Comparison of ENCODE assay signal across 12 mouse cellular contexts in the genomic region with DNA sequence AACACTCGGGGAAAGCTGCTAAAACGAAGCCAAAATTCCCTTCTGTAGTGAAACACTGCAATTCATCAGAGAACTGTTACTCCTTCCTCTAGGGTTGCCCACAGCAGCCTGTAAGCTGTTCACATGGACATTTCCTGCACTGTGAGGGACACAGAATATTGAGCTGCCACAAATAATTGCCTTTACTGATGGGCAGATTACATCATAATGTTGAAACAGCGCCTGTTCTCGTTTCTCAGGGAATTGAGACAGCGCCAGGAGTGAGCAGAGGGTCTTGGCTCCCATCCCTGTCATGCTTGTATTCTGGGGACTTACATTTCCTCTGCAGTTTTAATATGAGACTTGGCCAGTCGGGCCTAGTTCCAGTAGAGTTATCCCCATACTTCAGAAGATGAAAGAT.
DNase-seq lines count a peak whose midpoint lies in the region; ATAC-seq and TF ChIP-seq lines count a peak whose summit lies in the region.
"Had no signal": no experiment of that assay in that cellular context is flagged by ENCODE, and none has a peak within 500 bp of the region (broad histone marks: within the 10 kb centered on the region; RNA-seq: fewer than 3 reads in every experiment).

No protein-coding gene starts in this region.

- TF ChIP-seq CTCF in midbrain, postnatal 0 days (IDR thresholded peaks at IDR 0.05), result no peak

- no peak overlapping the region for H3K9ac ChIP-seq in hindbrain, embryonic 15.5 days
- H3K9ac ChIP-seq in hindbrain, embryonic 12.5 days, result no peak overlapping the region
- H3K9ac ChIP-seq in forebrain, embryonic 16.5 days (replicated peaks; ENCODE audit: low read depth, low read length), result no peak overlapping the region
- no peak overlapping the region for H3K9ac ChIP-seq in midbrain, postnatal 0 days (replicated peaks; ENCODE audit: low read length, poor library complexity, severe bottlenecking)
- H3K9ac ChIP-seq: embryonic facial prominence, embryonic 12.5 days; limb, embryonic 12.5 days; midbrain, embryonic 12.5 days had no signal

- peak; percentile 61; the same call in 1 of the 2 replicates for ATAC-seq in hindbrain, embryonic 15.5 days (ENCODE audit: low FRiP score, low read depth)
- no peak for ATAC-seq in hindbrain, embryonic 12.5 days (ENCODE audit: low FRiP score)
- peak; percentile 81 for ATAC-seq in forebrain, embryonic 16.5 days
- ATAC-seq in midbrain, postnatal 0 days (ENCODE audit: low FRiP score), result no peak
- ATAC-seq: intestine, postnatal 0 days had no signal

- DNase-seq in retina, postnatal 1 day, result peak; percentile 8
- DNase-seq in retina, embryonic 14.5 days (ENCODE audit: low spot score), result no peak
- DNase-seq in midbrain, postnatal 0 days (ENCODE audit: low spot score), result peak; percentile 76
- no peak for DNase-seq in heart, postnatal 10 days
- no peak for DNase-seq in heart, embryonic 10.5 days (ENCODE audit: low spot score)

- H3K4me1 ChIP-seq in hindbrain, embryonic 15.5 days (replicated peaks), result peaks cover 12% of the 10 kb centered on the region
- H3K4me1 ChIP-seq in hindbrain, embryonic 12.5 days, result no peaks in the 10 kb centered on the region
- peaks cover 20% of the 10 kb centered on the region for H3K4me1 ChIP-seq in forebrain, embryonic 16.5 days (replicated peaks; ENCODE audit: control insufficient read depth, insufficient read depth, low read length)
- no peaks in the 10 kb centered on the region for H3K4me1 ChIP-seq in midbrain, postnatal 0 days (ENCODE audit: insufficient read depth, low read length)
- H3K4me1 ChIP-seq in heart, embryonic 10.5 days, result no peaks in the 10 kb centered on the region
- H3K4me1 ChIP-seq: embryonic facial prominence, embryonic 12.5 days; limb, embryonic 12.5 days; midbrain, embryonic 12.5 days had no signal

- H3K27me3 ChIP-seq in hindbrain, embryonic 15.5 days, result no peaks in the 10 kb centered on the region
- no peaks in the 10 kb centered on the region for H3K27me3 ChIP-seq in hindbrain, embryonic 12.5 days
- H3K27me3 ChIP-seq in forebrain, embryonic 16.5 days (replicated peaks; ENCODE audit: control insufficient read depth, insufficient read depth, low read length), result no peaks in the 10 kb centered on the region
- no peaks in the 10 kb centered on the region for H3K27me3 ChIP-seq in midbrain, postnatal 0 days (ENCODE audit: insufficient read depth, low read length)
- H3K27me3 ChIP-seq in heart, embryonic 10.5 days (ENCODE audit: insufficient read depth, poor library complexity, severe bottlenecking), result no peaks in the 10 kb centered on the region
- H3K27me3 ChIP-seq: embryonic facial prominence, embryonic 12.5 days; limb, embryonic 12.5 days; midbrain, embryonic 12.5 days had no signal

- no peak overlapping the region for H3K4me2 ChIP-seq in hindbrain, embryonic 15.5 days
- no peak overlapping the region for H3K4me2 ChIP-seq in hindbrain, embryonic 12.5 days (replicated peaks)
- no peak overlapping the region for H3K4me2 ChIP-seq in forebrain, embryonic 16.5 days (ENCODE audit: low read length)
- no peak overlapping the region for H3K4me2 ChIP-seq in midbrain, postnatal 0 days (ENCODE audit: low read depth, low read length, poor library complexity, severe bottlenecking)
- H3K4me2 ChIP-seq: embryonic facial prominence, embryonic 12.5 days; limb, embryonic 12.5 days; midbrain, embryonic 12.5 days had no signal

- H3K36me3 ChIP-seq in hindbrain, embryonic 15.5 days, result no peaks in the 10 kb centered on the region
- H3K36me3 ChIP-seq in hindbrain, embryonic 12.5 days, result no peaks in the 10 kb centered on the region
- H3K36me3 ChIP-seq in forebrain, embryonic 16.5 days (ENCODE audit: control insufficient read depth, insufficient read depth), result no peaks in the 10 kb centered on the region
- H3K36me3 ChIP-seq in midbrain, postnatal 0 days (ENCODE audit: insufficient read depth, low read length), result no peaks in the 10 kb centered on the region
- no peaks in the 10 kb centered on the region for H3K36me3 ChIP-seq in heart, embryonic 10.5 days
- H3K36me3 ChIP-seq: embryonic facial prominence, embryonic 12.5 days; limb, embryonic 12.5 days; midbrain, embryonic 12.5 days had no signal

- H3K27ac ChIP-seq in hindbrain, embryonic 15.5 days (replicated peaks), result no peak overlapping the region
- H3K27ac ChIP-seq in hindbrain, embryonic 12.5 days, result no peak overlapping the region
- peak overlapping the region; percentile 77 for H3K27ac ChIP-seq in forebrain, embryonic 16.5 days (ENCODE audit: low read length)
- H3K27ac ChIP-seq in midbrain, postnatal 0 days (ENCODE audit: low read depth, low read length), result no peak overlapping the region
- H3K27ac ChIP-seq in heart, embryonic 10.5 days, result no peak overlapping the region
- H3K27ac ChIP-seq: embryonic facial prominence, embryonic 12.5 days; limb, embryonic 12.5 days; midbrain, embryonic 12.5 days had no signal

- intact Hi-C loops in heart, postnatal 10 days (cut with DNase I), result loop anchor here (5.0 kb wide), 2 partner anchors 118 to 937 kb away; no protein-coding TSS in a partner anchor

- WGBS in hindbrain, embryonic 15.5 days, result 53% methylated on average over 6 of the region's 6 CpGs
- 76% methylated on average over 6 of the region's 6 CpGs for WGBS in hindbrain, embryonic 12.5 days
- WGBS in forebrain, embryonic 16.5 days, result 32% methylated on average over 6 of the region's 6 CpGs
- WGBS in midbrain, postnatal 0 days, result 55% methylated on average over 6 of the region's 6 CpGs
- 67% methylated on average over 6 of the region's 6 CpGs for WGBS in heart, embryonic 10.5 days

- H3K4me3 ChIP-seq in hindbrain, embryonic 15.5 days, result no peak overlapping the region
- no peak overlapping the region for H3K4me3 ChIP-seq in hindbrain, embryonic 12.5 days
- no peak overlapping the region for H3K4me3 ChIP-seq in forebrain, embryonic 16.5 days (replicated peaks; ENCODE audit: low read length)
- H3K4me3 ChIP-seq in midbrain, postnatal 0 days (ENCODE audit: low read depth, low read length), result no peak overlapping the region
- no peak overlapping the region for H3K4me3 ChIP-seq in heart, embryonic 10.5 days
- H3K4me3 ChIP-seq: embryonic facial prominence, embryonic 12.5 days; limb, embryonic 12.5 days; midbrain, embryonic 12.5 days had no signal

- H3K9me3 ChIP-seq in hindbrain, embryonic 15.5 days, result no peaks in the 10 kb centered on the region
- H3K9me3 ChIP-seq in hindbrain, embryonic 12.5 days (replicated peaks), result no peaks in the 10 kb centered on the region
- H3K9me3 ChIP-seq in forebrain, embryonic 16.5 days (ENCODE audit: control insufficient read depth, low read length), result no peaks in the 10 kb centered on the region
- H3K9me3 ChIP-seq in midbrain, postnatal 0 days (ENCODE audit: low read length), result no peaks in the 10 kb centered on the region
- H3K9me3 ChIP-seq in heart, embryonic 10.5 days, result no peaks in the 10 kb centered on the region
- H3K9me3 ChIP-seq: embryonic facial prominence, embryonic 12.5 days; limb, embryonic 12.5 days; midbrain, embryonic 12.5 days had no signal

Comparison
In these comparisons a context has a peak if more than half of its experiments do, and no peak if none do; other contexts are left out.
1. ATAC-seq: peak in hindbrain, embryonic 15.5 days (single experiment) and forebrain, embryonic 16.5 days (single experiment); none in hindbrain, embryonic 12.5 days (single experiment) and midbrain, postnatal 0 days (single experiment).
2. DNase-seq: peak in retina, postnatal 1 day (single experiment) and midbrain, postnatal 0 days (single experiment); none in retina, embryonic 14.5 days (single experiment), heart, postnatal 10 days (0 of 2) and heart, embryonic 10.5 days (single experiment).